Mouse (Mus musculus): Measurements from ENCODE around the gene Gm20388. TPM values are rescaled to one million over a fixed set of nuclear protein-coding genes. Genes with fewer than 3 reads are reported as not detected.
"Not testable (repeated sequence)": the region's sequence is repeated elsewhere in the genome, so short reads cannot be mapped to it uniquely, and the experiment has no call there.

The Gm20388 gene
- polyA plus RNA-seq, 1 experiment from 2014 or later, result 7.4 TPM

DNA sequence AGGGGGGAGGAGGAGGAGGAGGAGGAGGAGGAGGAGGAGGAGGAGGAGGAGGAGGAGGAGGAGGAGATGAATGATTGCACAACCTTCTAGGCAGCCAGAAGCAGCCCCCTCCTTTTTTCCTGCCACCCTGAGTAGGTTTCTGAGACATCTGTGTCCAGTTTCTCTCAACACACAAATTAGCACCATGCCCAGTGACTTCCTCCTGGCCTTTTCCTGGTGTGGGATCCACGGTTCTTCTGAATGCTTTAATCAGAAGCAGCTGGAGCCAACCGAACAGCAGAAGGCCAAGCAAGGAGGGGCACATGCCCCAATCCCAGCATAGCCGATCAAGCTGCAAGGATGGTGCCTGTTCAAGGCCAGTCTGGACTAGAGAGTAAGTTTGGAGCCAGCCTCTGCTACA is 3889.2 kb downstream of the Gm20388 start:
- 0 out of 2 replicates have a peak, but pooled peaks cover under 1% of the 10 kb centered on the region for H3K4me1 ChIP-seq
- H3K27me3 ChIP-seq, result no peaks in the 10 kb centered on the region
- H3K4me3 ChIP-seq (replicated peaks), result no peak overlapping the region
- ATAC-seq (replicated peaks; ENCODE audit: low FRiP score), result no peak
- 29% methylated on average over 3 of the region's 3 CpGs for WGBS
- H3K9ac ChIP-seq, result no peak overlapping the region
- no peaks in the 10 kb centered on the region for H3K9me3 ChIP-seq (replicated peaks)
- H3K4me2 ChIP-seq, result no peak overlapping the region
- no peak overlapping the region for H3K27ac ChIP-seq
- H3K36me3 ChIP-seq, result no peaks in the 10 kb centered on the region

GRCm38 (mm10) chr8:123800867-123801266 is 3890.2 kb downstream of the Gm20388 start:
- Histone ChIP-seq H3K9me3 (replicated peaks) (no peaks in the 10 kb centered on the region), H3K27ac (no peak overlapping the region), H3K9ac (no peak overlapping the region), H3K36me3 (no peaks in the 10 kb centered on the region), H3K4me2 (no peak overlapping the region), H3K27me3 (no peaks in the 10 kb centered on the region), H3K4me3 (replicated peaks) (no peak overlapping the region), H3K4me1 (peaks cover 6% of the 10 kb centered on the region)
- 94% methylated on average over 7 of the region's 7 CpGs for WGBS
- ATAC-seq (replicated peaks; ENCODE audit: low FRiP score), result no peak

DNA sequence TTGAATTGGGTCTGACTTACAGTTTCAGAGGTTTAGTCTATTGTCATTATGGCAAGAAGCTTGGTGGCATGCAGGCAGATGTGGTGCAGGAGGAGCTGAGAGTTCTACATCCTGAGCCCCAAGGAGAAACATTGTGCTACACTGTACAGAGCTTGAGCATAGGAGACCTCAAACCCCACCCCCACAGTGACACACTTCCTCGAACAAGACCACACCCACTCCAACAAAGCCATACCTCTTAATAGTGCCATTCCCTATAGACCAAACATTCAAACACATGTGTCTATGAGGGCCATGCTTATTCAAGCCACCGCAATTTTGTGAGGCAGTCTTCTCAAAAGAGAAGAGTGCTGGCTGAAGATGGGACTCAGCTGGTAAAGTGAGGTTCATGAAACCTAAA is 3890.9 kb downstream of the Gm20388 start:
- H3K27ac ChIP-seq, result no peak overlapping the region
- 91% methylated on average over 2 of the region's 2 CpGs for WGBS
- no peaks in the 10 kb centered on the region for H3K9me3 ChIP-seq (replicated peaks)
- no peak overlapping the region for H3K4me2 ChIP-seq
- no peak for ATAC-seq (replicated peaks; ENCODE audit: low FRiP score)
- no peaks in the 10 kb centered on the region for H3K36me3 ChIP-seq
- no peak overlapping the region for H3K4me3 ChIP-seq (replicated peaks)
- no peaks in the 10 kb centered on the region for H3K27me3 ChIP-seq
- no peak overlapping the region for H3K9ac ChIP-seq
- peaks cover 10% of the 10 kb centered on the region for H3K4me1 ChIP-seq

- Histone ChIP-seq H3K4me2 (no peak overlapping the region), H3K9ac (no peak overlapping the region), H3K9me3 (replicated peaks) (no peaks in the 10 kb centered on the region), H3K27ac (no peak overlapping the region), H3K4me3 (replicated peaks) (no peak overlapping the region), H3K4me1 (peaks cover 27% of the 10 kb centered on the region), H3K36me3 (no peaks in the 10 kb centered on the region), H3K27me3 (no peaks in the 10 kb centered on the region)
- ATAC-seq (replicated peaks; ENCODE audit: low FRiP score), result no peak
- WGBS, result 71% methylated on average over 1 of the region's 1 CpGs
Measured at GRCm38 (mm10) chr8:123803639-123804038, 3893.0 kb downstream of the Gm20388 start.

- no peak for ATAC-seq (replicated peaks; ENCODE audit: low FRiP score)
- H3K4me1 ChIP-seq, result peaks cover 30% of the 10 kb centered on the region
- 84% methylated on average over 7 of the region's 7 CpGs for WGBS
- no peak overlapping the region for H3K4me2 ChIP-seq
- no peaks in the 10 kb centered on the region for H3K27me3 ChIP-seq
- H3K9me3 ChIP-seq (replicated peaks), result no peaks in the 10 kb centered on the region
- H3K4me3 ChIP-seq (replicated peaks), result no peak overlapping the region
- no peak overlapping the region for H3K9ac ChIP-seq
- H3K27ac ChIP-seq, result no peak overlapping the region
- H3K36me3 ChIP-seq, result no peaks in the 10 kb centered on the region
Measured at GRCm38 (mm10) chr8:123804586-123804985, 3893.9 kb downstream of the Gm20388 start.

DNA sequence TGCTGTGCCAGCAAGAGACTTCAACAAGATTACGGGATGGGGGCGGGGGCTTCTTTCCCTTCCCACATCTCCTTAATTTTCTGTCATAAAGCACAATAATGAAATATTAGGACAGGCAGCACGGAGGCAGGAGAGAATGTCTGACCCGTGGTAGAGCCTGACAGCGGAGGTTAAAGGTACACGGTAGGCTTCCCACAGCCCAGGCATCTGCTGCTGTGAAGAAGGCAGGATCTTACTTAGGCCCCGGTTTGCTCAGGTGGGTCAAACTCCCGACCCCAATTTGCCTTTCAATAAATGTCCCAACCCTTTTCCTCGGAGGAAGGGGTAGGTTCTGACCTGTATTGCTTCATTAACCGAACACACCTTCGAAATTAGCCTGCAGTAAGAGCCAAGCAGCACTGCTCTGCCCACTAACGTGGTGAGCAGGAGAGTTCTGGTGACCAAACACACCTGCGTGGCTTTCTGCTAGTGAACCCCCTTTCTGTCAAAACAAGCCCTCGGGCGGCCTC is 3894.6 kb downstream of the Gm20388 start:
- H3K9ac ChIP-seq, result peak overlapping the region; percentile 90
- H3K36me3 ChIP-seq, result no peaks in the 10 kb centered on the region
- H3K9me3 ChIP-seq (replicated peaks), result no peaks in the 10 kb centered on the region
- H3K4me2 ChIP-seq, result peak overlapping the region; percentile 82
- peaks cover 30% of the 10 kb centered on the region for H3K4me1 ChIP-seq
- WGBS, result 17% methylated on average over 15 of the region's 15 CpGs
- H3K27me3 ChIP-seq, result no peaks in the 10 kb centered on the region
- ATAC-seq (replicated peaks; ENCODE audit: low FRiP score), result peak; percentile 40; the same call in 1 of the 2 replicates
- H3K27ac ChIP-seq, result peak overlapping the region; percentile 72
- peak overlapping the region; percentile 91 for H3K4me3 ChIP-seq (replicated peaks)

- Histone ChIP-seq H3K9ac (peak within 1 kb of the TSS; percentile 90), H3K27me3 (no peaks in the 10 kb centered on the region), H3K27ac (peak within 1 kb of the TSS; percentile 87), H3K36me3 (no peaks in the 10 kb centered on the region), H3K4me1 (peaks cover 30% of the 10 kb centered on the region), H3K4me2 (peak within 1 kb of the TSS; percentile 82), H3K9me3 (replicated peaks) (no peaks in the 10 kb centered on the region), H3K4me3 (replicated peaks) (peak within 1 kb of the TSS; percentile 91)
- ATAC-seq (replicated peaks; ENCODE audit: low FRiP score), result peak; percentile 95
- under 1% methylated on average over 47 of the region's 48 CpGs for WGBS
Measured at GRCm38 (mm10) chr8:123805718-123806373, 3895.2 kb downstream of the Gm20388 start, which contains the start of gene Rab4a. Gene Rab4a (plus strand): TSS chr8:123805985.

DNA sequence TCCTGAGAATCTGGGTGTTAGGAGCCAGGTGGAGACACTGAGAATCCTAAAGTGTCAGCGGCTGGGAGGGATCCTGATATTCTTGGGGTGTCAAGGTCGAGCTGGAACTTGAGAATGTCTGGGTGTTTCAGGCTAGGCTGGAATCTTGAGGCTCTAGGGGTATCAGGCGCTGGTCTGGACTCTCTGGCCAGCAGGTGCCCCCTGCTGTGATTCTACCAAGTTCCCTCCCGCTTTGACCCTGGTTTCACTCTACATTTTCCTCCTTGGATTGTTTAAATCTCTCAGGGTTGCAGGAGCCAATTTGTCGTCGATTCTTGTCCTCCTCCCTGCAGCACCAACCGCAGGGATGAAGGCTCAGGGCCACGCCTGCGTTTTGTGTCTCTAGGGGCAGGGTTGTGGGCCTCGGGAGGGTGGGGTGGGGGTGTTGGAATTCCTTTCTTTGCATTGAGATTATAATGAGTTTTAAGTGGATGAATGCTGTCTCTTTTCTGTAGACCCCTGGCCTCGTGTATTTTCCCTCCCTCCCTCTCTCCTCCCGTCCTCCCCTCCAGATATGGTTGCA is 3895.8 kb downstream of the Gm20388 start:
- WGBS, result 7% methylated on average over 12 of the region's 12 CpGs
- H3K4me2 ChIP-seq, result peak overlapping the region; percentile 82
- H3K36me3 ChIP-seq, result no peaks in the 10 kb centered on the region
- peaks cover 30% of the 10 kb centered on the region for H3K4me1 ChIP-seq
- H3K9ac ChIP-seq, result peak overlapping the region; percentile 90
- no peaks in the 10 kb centered on the region for H3K27me3 ChIP-seq
- no peaks in the 10 kb centered on the region for H3K9me3 ChIP-seq (replicated peaks)
- peak overlapping the region; percentile 91 for H3K4me3 ChIP-seq (replicated peaks)
- ATAC-seq (replicated peaks; ENCODE audit: low FRiP score), result peak; percentile 16; the same call in 1 of the 2 replicates
- H3K27ac ChIP-seq, result peak overlapping the region; percentile 87

DNA sequence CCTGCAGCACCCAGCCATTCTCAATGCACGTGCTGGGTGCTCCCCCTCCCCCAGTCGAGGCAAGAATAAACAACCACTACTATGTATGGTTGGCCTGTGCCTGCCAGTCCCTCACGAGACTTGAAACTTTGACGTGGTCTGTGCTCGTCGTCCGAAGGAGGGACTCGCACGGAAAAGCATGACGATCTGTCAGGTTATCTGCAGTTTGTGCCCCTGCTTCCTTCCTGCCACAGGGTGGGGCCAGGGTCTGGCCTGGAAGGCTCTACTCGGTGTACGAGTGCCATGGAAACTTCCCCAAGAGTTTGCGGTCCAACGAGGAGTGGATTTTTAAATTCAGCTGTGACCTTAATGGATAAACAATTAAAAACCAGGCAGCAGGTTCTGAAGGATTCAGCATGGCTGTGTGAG is 3896.4 kb downstream of the Gm20388 start:
- H3K27me3 ChIP-seq, result no peaks in the 10 kb centered on the region
- WGBS, result 8% methylated on average over 14 of the region's 14 CpGs
- ATAC-seq (replicated peaks; ENCODE audit: low FRiP score), result peak; percentile 53; the same call in 1 of the 2 replicates
- H3K4me3 ChIP-seq (replicated peaks), result peak overlapping the region; percentile 91
- H3K36me3 ChIP-seq, result no peaks in the 10 kb centered on the region
- H3K4me2 ChIP-seq, result peak overlapping the region; percentile 82
- peaks cover 30% of the 10 kb centered on the region for H3K4me1 ChIP-seq
- no peaks in the 10 kb centered on the region for H3K9me3 ChIP-seq (replicated peaks)
- peak overlapping the region; percentile 87 for H3K27ac ChIP-seq
- H3K9ac ChIP-seq, result peak overlapping the region; percentile 90; the same call in 1 of the 2 replicates

GRCm38 (mm10) chr8:123807852-123808573 is 3897.4 kb downstream of the Gm20388 start:
- Histone ChIP-seq H3K36me3 (no peaks in the 10 kb centered on the region), H3K4me1 (peaks cover 34% of the 10 kb centered on the region), H3K27me3 (no peaks in the 10 kb centered on the region), H3K27ac (no peak overlapping the region), H3K4me3 (replicated peaks) (peak overlapping the region; percentile 91; the same call in 1 of the 2 replicates), H3K4me2 (peak overlapping the region; percentile 82; the same call in 1 of the 2 replicates), H3K9ac (no peak overlapping the region), H3K9me3 (replicated peaks) (no peaks in the 10 kb centered on the region)
- no peak for ATAC-seq (replicated peaks; ENCODE audit: low FRiP score)
- 67% methylated on average over 6 of the region's 6 CpGs for WGBS

GRCm38 (mm10) chr8:123808671-123809070 is 3898.0 kb downstream of the Gm20388 start:
- no peak for ATAC-seq (replicated peaks; ENCODE audit: low FRiP score)
- Histone ChIP-seq H3K27ac (no peak overlapping the region), H3K4me1 (peaks cover 36% of the 10 kb centered on the region), H3K4me2 (no peak overlapping the region), H3K9me3 (replicated peaks) (no peaks in the 10 kb centered on the region), H3K4me3 (replicated peaks) (no peak overlapping the region), H3K36me3 (no peaks in the 10 kb centered on the region), H3K9ac (no peak overlapping the region), H3K27me3 (no peaks in the 10 kb centered on the region)
- 82% methylated on average over 7 of the region's 7 CpGs for WGBS

- not testable (repeated sequence) for H3K27me3 ChIP-seq; H3K27ac ChIP-seq; H3K36me3 ChIP-seq; H3K4me2 ChIP-seq; ATAC-seq (replicated peaks; ENCODE audit: low FRiP score); H3K9me3 ChIP-seq (replicated peaks); H3K4me3 ChIP-seq (replicated peaks); H3K9ac ChIP-seq
- H3K4me1 ChIP-seq, result peaks cover 39% of the 10 kb centered on the region
- WGBS, result 86% methylated on average over 4 of the region's 4 CpGs
Measured at GRCm38 (mm10) chr8:123809342-123809741, 3898.7 kb downstream of the Gm20388 start.
